Mouse (Mus musculus) CH12.LX (cell line): ENCODE results near the gene Tvp23a. TPM values are rescaled to one million over a fixed set of nuclear protein-coding genes. Genes with fewer than 3 reads are reported as not detected.

Experiments
- DNase-seq: peaks from one replicate; pipeline ENCODE4 v3.0.0-alpha.2; 2013; ENCODE audit errors: extremely low read depth
- H3K27ac ChIP-seq: 2 replicates; pipeline ENCODE4 v1.5.1; 2012; ENCODE audit warnings: low read depth, mild to moderate bottlenecking, control low read depth, moderate library complexity; ENCODE audit not compliant: insufficient read depth
- H3K27me3 ChIP-seq: replicated peaks from 2 replicates; pipeline ENCODE3; 2012; ENCODE audit warnings: inconsistent platforms
- H3K36me3 ChIP-seq, 2 experiments: replicated peaks in 1 of 2; 2 replicates each; pipeline versions ENCODE3 to v1.6.1; 2012; ENCODE audit warnings: inconsistent platforms in 1 of 2, low read length in 1 of 2, mild to moderate bottlenecking in 1 of 2, mixed read lengths in 1 of 2, moderate library complexity in 1 of 2; ENCODE audit not compliant: control insufficient read depth in 1 of 2, insufficient read depth in 1 of 2
- H3K4me1 ChIP-seq, 2 experiments: 2 replicates each; pipeline ENCODE4 v1.6.1; 2012; ENCODE audit warnings: inconsistent platforms in 1 of 2, moderate library complexity in 1 of 2; ENCODE audit not compliant: insufficient read depth in 2 of 2, control insufficient read depth in 1 of 2
- H3K4me2 ChIP-seq: 2 replicates; pipeline ENCODE4 v1.6.1; 2012; ENCODE audit warnings: low read depth, mild to moderate bottlenecking, control low read depth; ENCODE audit not compliant: poor library complexity, insufficient read depth, severe bottlenecking
- H3K4me3 ChIP-seq, 3 experiments: fragments of 150-350 bp in 1 of 3; sonication (generic) in 1 of 3; replicated peaks in 1 of 3; 2 replicates each; pipeline versions ENCODE3 to v1.5.1; 2011 to 2012; ENCODE audit warnings: low read depth in 2 of 3, low read length in 2 of 3, mild to moderate bottlenecking in 2 of 3, moderate library complexity in 2 of 3, control low read depth in 1 of 3, improper control_type of control experiment in 1 of 3, inconsistent platforms in 1 of 3, mixed read lengths in 1 of 3; ENCODE audit not compliant: poor library complexity in 1 of 3
- H3K79me2 ChIP-seq: replicated peaks from 2 replicates; pipeline ENCODE4 v1.6.1; 2012; ENCODE audit warnings: mild to moderate bottlenecking, moderate library complexity; ENCODE audit not compliant: control insufficient read depth, poor library complexity, insufficient read depth, severe bottlenecking; ENCODE audit errors: extremely low read depth
- H3K9ac ChIP-seq: 2 replicates; pipeline ENCODE4 v1.6.1; 2012; ENCODE audit warnings: low read depth, mild to moderate bottlenecking, control low read depth, moderate library complexity; ENCODE audit not compliant: insufficient read depth
- H3K9me3 ChIP-seq: replicated peaks from 2 replicates; pipeline ENCODE3; 2012; ENCODE audit warnings: low read length, inconsistent platforms, mixed read lengths
- CHD1 ChIP-seq: IDR thresholded peaks from 2 replicates; pipeline ENCODE4 v1.6.1; 2012; ENCODE audit warnings: low read depth, low read length, improper control_type of control experiment, inconsistent platforms
- CHD2 ChIP-seq: IDR thresholded peaks from 2 replicates; pipeline ENCODE4 v1.6.1; 2011; ENCODE audit warnings: low read length, improper control_type of control experiment
- CTCF ChIP-seq, 2 experiments: IDR thresholded peaks in 1 of 2; conservative IDR thresholded peaks in 1 of 2; 2 replicates each; pipeline ENCODE4 v1.5.1; 2011 to 2012; ENCODE audit warnings: low read depth in 2 of 2, low read length in 2 of 2, improper control_type of control experiment in 1 of 2, inconsistent platforms in 1 of 2, mild to moderate bottlenecking in 1 of 2, moderate library complexity in 1 of 2
- ELF1 ChIP-seq: IDR thresholded peaks from 2 replicates; pipeline ENCODE4 v1.6.1; 2014; ENCODE audit warnings: low read depth, mild to moderate bottlenecking, inconsistent platforms, low read length, improper control_type of control experiment
- JUN ChIP-seq: IDR thresholded peaks from 2 replicates; pipeline ENCODE4 v1.6.1; 2011; ENCODE audit warnings: low read depth, mild to moderate bottlenecking, low read length, improper control_type of control experiment, moderate library complexity; ENCODE audit not compliant: insufficient read depth
- KAT2A ChIP-seq: IDR thresholded peaks from 2 replicates; pipeline ENCODE4 v1.6.1; 2012; ENCODE audit warnings: low read length, improper control_type of control experiment, inconsistent platforms; ENCODE audit not compliant: insufficient replicate concordance
- MAFK ChIP-seq: IDR thresholded peaks from 2 replicates; pipeline ENCODE4 v1.6.1; 2011; ENCODE audit warnings: low read length, improper control_type of control experiment; ENCODE audit not compliant: insufficient replicate concordance
- MEF2A ChIP-seq: IDR thresholded peaks from 2 replicates; pipeline ENCODE4 v1.6.1; 2014; ENCODE audit warnings: low read depth, mild to moderate bottlenecking, inconsistent platforms, low read length, improper control_type of control experiment, borderline replicate concordance
- NELFE ChIP-seq: IDR thresholded peaks from 2 replicates; pipeline ENCODE4 v1.6.1; 2011; ENCODE audit warnings: low read depth, low read length, improper control_type of control experiment
- POLR2AphosphoS2 ChIP-seq: IDR thresholded peaks from 2 replicates; pipeline ENCODE4 v1.6.1; 2011; ENCODE audit warnings: low read depth, low read length, improper control_type of control experiment
- RCOR1 ChIP-seq: conservative IDR thresholded peaks from 2 replicates; pipeline ENCODE4 v1.6.1; 2012; ENCODE audit warnings: low read depth, mild to moderate bottlenecking, inconsistent platforms, low read length, improper control_type of control experiment
- SIN3A ChIP-seq: IDR thresholded peaks from 2 replicates; pipeline ENCODE4 v1.6.1; 2012; ENCODE audit warnings: low read length, improper control_type of control experiment, inconsistent platforms
- TBP ChIP-seq: conservative IDR thresholded peaks from 2 replicates; pipeline ENCODE4 v1.6.1; 2011; ENCODE audit warnings: low read depth, low read length, improper control_type of control experiment
- TCF12 ChIP-seq: IDR thresholded peaks from 2 replicates; pipeline ENCODE4 v1.6.1; 2014; ENCODE audit warnings: low read depth, mild to moderate bottlenecking, inconsistent platforms, low read length, improper control_type of control experiment
- UBTF ChIP-seq: IDR thresholded peaks from 2 replicates; pipeline ENCODE4 v1.6.1; 2012; ENCODE audit warnings: low read depth, mild to moderate bottlenecking, inconsistent platforms, low read length, improper control_type of control experiment, moderate library complexity
- USF1 ChIP-seq: IDR thresholded peaks from 2 replicates; pipeline ENCODE4 v1.6.1; 2014; ENCODE audit warnings: low read depth, mild to moderate bottlenecking, inconsistent platforms, low read length, improper control_type of control experiment
- USF2 ChIP-seq: conservative IDR thresholded peaks from 2 replicates; pipeline ENCODE4 v1.6.1; 2011; ENCODE audit warnings: low read depth, low read length, improper control_type of control experiment
- ZNF384 ChIP-seq: IDR thresholded peaks from 2 replicates; pipeline ENCODE4 v1.6.1; 2012; ENCODE audit warnings: low read depth, low read length, improper control_type of control experiment, inconsistent platforms
- dilution Hi-C: fragments of 300-500 bp; cut with MboI; formaldehyde crosslinking; loops from 2 replicates; pipeline ENCODE4 v1.14.3; 2020; ENCODE audit warnings: low sequenced_read_pairs; ENCODE audit not compliant: extremely low pct_unique_long_range_greater_than_20kb, extremely low pct_ligation_motif_present
- in situ Hi-C: fragments of 300-500 bp; cut with MboI; formaldehyde crosslinking; loops from 3 replicates; pipeline ENCODE4 v1.14.3; 2019; ENCODE audit warnings: low sequenced_read_pairs, low pct_ligation_motif_present, low pct_unique_long_range_greater_than_20kb, mixed read lengths
- polyA plus RNA-seq: library from polyadenylated mRNA; unstranded; fragments of >175 nt; gene quantifications from 2 replicates; pipeline ENCODE4 v1.2.1, GENCODE M21; 2012; ENCODE audit warnings: low read depth; ENCODE audit not compliant: insufficient read length
- total RNA-seq, 2 experiments: library from RNA; depleted of rRNA; stranded (reverse); fragments of 300-350 nt in 1 of 2; fragments of >200 nt in 1 of 2; gene quantifications; 2 replicates each; pipeline ENCODE4 v1.2.3; 2012 to 2014

Tvp23a gene
- total and polyA plus RNA-seq, 3 experiments, result 0.68 to 1.8 TPM; not detected in 1

- no peak overlapping the region for H3K4me3 ChIP-seq
- no peak for DNase-seq
- H3K4me2 ChIP-seq, result no peak overlapping the region
- no peak overlapping the region for H3K9ac ChIP-seq
- TF ChIP-seq ZNF384, result no peak
- TF ChIP-seq CHD1, result no peak
- TF ChIP-seq MEF2A, result no peak
- no peak for TF ChIP-seq TBP
- no peak for TF ChIP-seq TCF12
- no peak for TF ChIP-seq CTCF (conservative IDR thresholded peaks at IDR 0.05 in 1 of 2, IDR thresholded peaks at IDR 0.05 in 1 of 2; ENCODE audit: low read depth in 2 of 2, low read length in 2 of 2)
- no peak for TF ChIP-seq SIN3A
- TF ChIP-seq USF2, result no peak
- TF ChIP-seq NELFE, result no peak
- no peak for TF ChIP-seq POLR2AphosphoS2
- TF ChIP-seq ELF1, result no peak
- TF ChIP-seq JUN, result no peak
- TF ChIP-seq USF1, result no peak
- no peak for TF ChIP-seq RCOR1
- TF ChIP-seq KAT2A, result no peak
- no peak for TF ChIP-seq UBTF
- TF ChIP-seq CHD2, result no peak
- TF ChIP-seq, all 38 proteins: peak for 0
- Histone ChIP-seq H3K27ac (no peak overlapping the region), H3K27me3 (no peaks in the 10 kb centered on the region), H3K79me2 (no peaks in the 10 kb centered on the region), H3K36me3 (no peaks in the 10 kb centered on the region), H3K4me1 (peaks cover 16 to 44% of the 10 kb centered on the region in 2 experiments), H3K9me3 (peaks cover 3% of the 10 kb centered on the region)
- in situ Hi-C loops (no loop called here), dilution Hi-C loops (no loop called here)
These were observed 27.8 kb upstream of the Tvp23a start for GRCm38 (mm10) chr16:10474956-10475355.

- H3K27ac ChIP-seq, result no peak overlapping the region
These were observed 24.8 kb upstream of the Tvp23a start for GRCm38 (mm10) chr16:10471950-10472349.

More at GRCm38 (mm10) chr16:10471950-10472349, 24.8 kb upstream of the Tvp23a start:
- Histone ChIP-seq H3K9me3 (peaks cover 3% of the 10 kb centered on the region), H3K79me2 (no peaks in the 10 kb centered on the region), H3K4me1 (peaks cover 12 to 42% of the 10 kb centered on the region in 2 experiments), H3K4me3 (no peak overlapping the region), H3K27me3 (no peaks in the 10 kb centered on the region), H3K9ac (no peak overlapping the region), H3K36me3 (no peaks in the 10 kb centered on the region), H3K4me2 (no peak overlapping the region)
- dilution Hi-C loops (no loop called here), in situ Hi-C loops (no loop called here)
- TF ChIP-seq SIN3A (no peak), CTCF (conservative IDR thresholded peaks at IDR 0.05 in 1 of 2, IDR thresholded peaks at IDR 0.05 in 1 of 2; ENCODE audit: low read depth in 2 of 2, low read length in 2 of 2) (no peak), MAFK (no peak), TCF12 (no peak), NELFE (no peak)
- no peak for DNase-seq
